Mouse (Mus musculus) C3H10T1/2 (cell line): Measurements from ENCODE around the gene Nova1. TPM values are rescaled to one million over a fixed set of nuclear protein-coding genes. Genes with fewer than 3 reads are reported as not detected.

Experiments used
- polyA plus RNA-seq, 2 experiments: library from polyadenylated mRNA; unstranded; fragments of >200 nt; fragmentation: generic; extraction: Trizol; gene quantifications; one replicate each; pipeline ENCODE4 v1.2.1; 2012; ENCODE audit warnings: missing spikeins in 2 of 2

Nova1 gene
- under 1 TPM; 0.18 to 0.19 TPM for polyA plus RNA-seq

DNA sequence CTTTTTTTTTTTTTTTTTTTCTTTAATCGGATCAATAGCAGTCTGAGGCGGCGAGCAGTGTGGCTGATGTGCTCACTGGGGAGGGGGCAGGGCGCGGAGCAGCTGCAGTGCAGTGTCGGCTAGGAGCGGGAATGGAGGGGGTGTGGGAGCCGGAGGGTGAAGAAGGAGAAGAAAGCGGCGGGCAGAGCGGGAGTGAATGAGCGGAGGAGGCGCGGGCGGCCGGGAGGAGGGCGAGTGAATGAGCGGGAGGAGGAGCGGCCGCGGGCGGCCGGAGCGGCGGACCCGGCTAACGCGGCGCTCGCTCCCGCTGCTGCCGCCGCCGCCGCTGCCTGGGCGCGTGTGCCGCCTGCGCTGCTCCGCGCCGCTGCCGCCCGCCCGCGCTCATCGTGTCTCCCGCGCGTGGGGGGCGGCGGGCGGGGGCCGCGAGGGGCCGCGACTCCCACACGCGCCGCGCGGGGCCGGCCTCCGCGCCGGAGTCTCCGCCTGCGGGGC is at the start of gene Nova1:
Gene Nova1, minus strand, starts transcription at position 74 of the 492 bp plus-strand sequence.

